Mouse (Mus musculus) forebrain, embryonic 14.5 days (tissue): ENCODE measurements at regions not wholly inside any gene's neighbourhood (a gene's known extent, or its start where the extent isn't known, plus 50 kb on each side); places are given as distances from the start of the nearest gene placed in this dataset.

ENCODE experiments used
- ATAC-seq: fragments of 200-750 bp; cut with Nextera tagmentation; 2 replicates; pipeline ENCODE4 v1.8.0; 2017; ENCODE audit warnings: mild to moderate bottlenecking, moderate library complexity
- DNase-seq: peaks from one replicate; pipeline ENCODE4 v3.0.0-alpha.2; 2015; ENCODE audit warnings: low spot score
- H3K27ac ChIP-seq: fragments of 300-500 bp; sonication (generic); 2 replicates; pipeline ENCODE4 v1.5.1; 2014; ENCODE audit warnings: low read depth, mild to moderate bottlenecking, control low read depth, low read length, moderate library complexity
- H3K27me3 ChIP-seq: fragments of 300-500 bp; sonication (generic); replicated peaks from 2 replicates; pipeline ENCODE4 v1.6.1; 2014; ENCODE audit warnings: low read length, control low read depth, mixed read lengths; ENCODE audit not compliant: control insufficient read depth, insufficient read depth
- H3K36me3 ChIP-seq: fragments of 300-500 bp; sonication (generic); 2 replicates; pipeline ENCODE4 v1.6.1; 2014; ENCODE audit warnings: low read length, control low read depth; ENCODE audit not compliant: control insufficient read depth, insufficient read depth
- H3K4me1 ChIP-seq: fragments of 300-500 bp; sonication (generic); 2 replicates; pipeline ENCODE4 v1.6.1; 2014; ENCODE audit warnings: antibody characterized with exemption, low read length, control low read depth; ENCODE audit not compliant: control insufficient read depth, insufficient read depth
- H3K4me2 ChIP-seq: fragments of 300-500 bp; sonication (generic); 2 replicates; pipeline ENCODE4 v1.6.1; 2014; ENCODE audit warnings: mild to moderate bottlenecking, control low read depth, low read length
- H3K4me3 ChIP-seq: fragments of 300-500 bp; sonication (generic); 2 replicates; pipeline ENCODE4 v1.5.1; 2014; ENCODE audit warnings: low read depth, low read length, control low read depth
- H3K9ac ChIP-seq: fragments of 300-500 bp; sonication (generic); 2 replicates; pipeline ENCODE4 v1.6.1; 2014; ENCODE audit warnings: mild to moderate bottlenecking, low read length, control low read depth, moderate library complexity
- H3K9me3 ChIP-seq: fragments of 300-500 bp; sonication (generic); replicated peaks from 2 replicates; pipeline ENCODE4 v1.6.1; 2016; ENCODE audit warnings: low read length, control low read depth, mixed read lengths; ENCODE audit not compliant: control insufficient read depth
- WGBS: fragments of 180-500 bp; shearing (Covaris S2); extraction: QIAGEN DNeasy Blood & Tissue Kit; methylation state at CpG from one replicate; pipeline ENCODE4 v1.1.7; 2014; 5-methylcytosine and 5-hydroxymethylcytosine counted together

DNA sequence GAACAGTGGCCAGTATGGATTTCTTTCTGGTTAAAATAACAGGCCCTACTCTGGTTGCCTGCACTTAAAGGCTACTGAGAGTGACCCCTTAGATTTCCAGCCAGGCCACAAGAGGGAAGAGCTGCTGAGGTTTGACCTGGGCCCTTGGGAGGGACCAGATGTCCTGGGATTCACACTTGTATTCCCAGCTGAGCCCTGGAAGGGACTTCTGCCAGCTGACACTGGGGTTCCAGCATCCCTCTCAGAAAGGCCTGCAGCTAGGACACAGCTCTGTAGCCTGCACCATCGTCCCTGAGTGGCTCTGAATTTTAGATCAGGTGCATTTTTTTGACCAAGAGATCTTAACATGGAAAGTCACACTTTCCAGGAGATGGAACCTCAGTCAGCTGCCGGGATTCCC, 482.7 kb downstream of the Rps24 start:
- Histone ChIP-seq H3K4me1 (peaks cover 10% of the 10 kb centered on the region; the same call in 1 of the 2 replicates), H3K36me3 (no peaks in the 10 kb centered on the region), H3K27me3 (no peaks in the 10 kb centered on the region), H3K4me2 (no peak overlapping the region), H3K9me3 (no peaks in the 10 kb centered on the region), H3K27ac (no peak overlapping the region), H3K9ac (no peak overlapping the region), H3K4me3 (no peak overlapping the region)
- 72% methylated on average over 2 of the region's 2 CpGs for WGBS
- DNase-seq (no peak), ATAC-seq (no peak)

DNA sequence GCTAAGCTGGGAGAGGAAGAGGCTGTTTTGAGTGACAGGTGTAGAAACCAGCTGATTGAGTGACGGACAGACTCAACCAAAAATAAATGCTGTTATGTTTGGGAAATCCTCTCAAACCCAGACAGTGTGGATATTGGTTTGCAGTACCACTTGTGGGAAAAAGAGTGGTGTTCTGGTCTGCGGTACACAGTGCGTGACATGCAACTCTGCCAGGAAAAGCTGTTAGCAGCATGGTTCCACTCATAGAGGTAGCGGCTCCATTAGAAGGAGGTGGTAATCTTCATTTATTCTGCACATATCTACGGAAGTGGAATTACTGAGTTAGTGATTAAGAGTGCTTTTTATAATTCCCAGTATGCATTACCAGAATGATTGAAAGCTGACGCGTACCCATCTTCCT, 485.4 kb downstream of the Rps24 start:
- H3K4me3 ChIP-seq = no peak overlapping the region
- H3K9me3 ChIP-seq = no peaks in the 10 kb centered on the region
- 80% methylated on average over 7 of the region's 7 CpGs for WGBS
- no peak overlapping the region for H3K4me2 ChIP-seq
- no peak overlapping the region for H3K27ac ChIP-seq
- H3K4me1 ChIP-seq = peaks cover 10% of the 10 kb centered on the region; the same call in 1 of the 2 replicates
- no peaks in the 10 kb centered on the region for H3K36me3 ChIP-seq
- H3K9ac ChIP-seq = no peak overlapping the region
- DNase-seq = no peak
- H3K27me3 ChIP-seq = no peaks in the 10 kb centered on the region
- no peak for ATAC-seq

DNA sequence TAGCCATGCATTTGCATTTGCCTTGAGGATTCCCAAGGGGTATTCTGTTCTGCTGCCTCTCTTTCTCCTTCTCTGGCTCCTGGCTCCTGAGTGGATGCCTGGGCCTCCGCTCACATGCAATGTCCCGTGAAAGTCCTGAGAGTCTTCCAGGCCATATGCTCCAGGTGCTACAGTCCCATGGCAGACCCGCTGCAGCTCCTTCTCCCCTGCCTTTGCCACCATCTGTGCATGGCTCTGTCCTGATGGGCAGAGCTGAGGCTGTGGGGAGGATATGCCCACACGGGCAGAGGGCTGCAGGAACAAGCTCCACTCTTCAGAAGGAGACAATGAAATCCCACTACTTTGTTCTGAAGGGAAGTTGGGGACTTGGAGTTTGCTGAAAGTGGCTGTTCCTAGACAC, 485.9 kb upstream of the Zmiz1 start:
- Histone ChIP-seq H3K4me2 (no peak overlapping the region), H3K27ac (peak overlapping the region; percentile 10; the same call in 1 of the 2 replicates), H3K4me3 (no peak overlapping the region), H3K9me3 (no peaks in the 10 kb centered on the region), H3K36me3 (no peaks in the 10 kb centered on the region), H3K27me3 (no peaks in the 10 kb centered on the region), H3K4me1 (peaks cover 10% of the 10 kb centered on the region; the same call in 1 of the 2 replicates), H3K9ac (no peak overlapping the region)
- 66% methylated on average over 4 of the region's 4 CpGs for WGBS
- DNase-seq = peak; percentile 33
- ATAC-seq = peak; percentile 55; the same call in 1 of the 2 replicates

DNA sequence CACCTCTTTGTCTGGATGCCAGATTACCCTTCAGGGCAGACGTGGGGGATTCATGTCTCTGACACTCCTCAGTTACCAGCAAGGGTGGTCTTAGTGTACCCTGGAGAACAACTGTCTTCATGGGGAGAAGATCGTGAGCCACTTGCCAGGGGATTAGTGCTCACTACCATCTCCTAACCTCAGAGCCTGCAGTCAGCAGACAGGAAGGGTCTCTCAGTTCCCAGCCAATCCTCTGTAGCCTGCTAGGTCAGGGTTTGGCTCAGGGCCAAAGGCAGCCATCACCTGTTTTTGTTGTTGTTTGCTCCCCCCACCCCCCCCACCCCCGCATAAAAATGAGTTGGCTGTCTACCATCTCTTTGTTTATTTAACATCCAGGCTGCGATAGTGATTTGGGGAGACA, 485.4 kb upstream of the Zmiz1 start:
- DNase-seq (no peak), ATAC-seq (no peak)
- Histone ChIP-seq H3K4me1 (peaks cover 10% of the 10 kb centered on the region; the same call in 1 of the 2 replicates), H3K4me3 (no peak overlapping the region), H3K27ac (no peak overlapping the region; the same call in 1 of the 2 replicates), H3K9me3 (no peaks in the 10 kb centered on the region), H3K36me3 (no peaks in the 10 kb centered on the region), H3K9ac (no peak overlapping the region), H3K4me2 (no peak overlapping the region), H3K27me3 (no peaks in the 10 kb centered on the region)
- WGBS = 43% methylated on average over 4 of the region's 4 CpGs

DNA sequence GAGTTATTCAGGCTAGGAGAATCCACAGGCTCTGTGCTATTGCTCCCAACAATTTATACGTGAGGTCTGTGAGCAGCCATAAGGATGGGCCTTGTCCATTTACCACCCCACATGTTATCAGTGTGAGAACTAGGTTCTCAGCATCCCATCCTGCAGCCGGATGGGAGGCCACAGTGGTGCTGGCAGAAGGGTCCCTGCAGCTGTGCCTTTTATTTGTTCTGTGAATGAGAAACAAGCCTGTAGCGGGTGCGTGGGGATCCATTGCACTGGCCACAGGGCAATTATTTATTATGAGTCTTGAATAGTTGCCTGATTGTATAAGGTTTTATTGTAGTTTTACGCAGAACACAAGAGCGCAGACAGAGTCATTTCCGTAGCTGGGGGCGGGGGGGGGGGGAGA, 476.5 kb upstream of the Zmiz1 start:
- Histone ChIP-seq H3K27ac (no peak overlapping the region), H3K4me3 (no peak overlapping the region), H3K9me3 (0 out of 2 replicates have a peak, but pooled peaks cover 3% of the 10 kb centered on the region), H3K9ac (no peak overlapping the region), H3K4me2 (no peak overlapping the region), H3K4me1 (no peaks in the 10 kb centered on the region), H3K27me3 (no peaks in the 10 kb centered on the region), H3K36me3 (no peaks in the 10 kb centered on the region)
- ATAC-seq (peak; percentile 44), DNase-seq (no peak)
- 48% methylated on average over 8 of the region's 8 CpGs for WGBS

DNA sequence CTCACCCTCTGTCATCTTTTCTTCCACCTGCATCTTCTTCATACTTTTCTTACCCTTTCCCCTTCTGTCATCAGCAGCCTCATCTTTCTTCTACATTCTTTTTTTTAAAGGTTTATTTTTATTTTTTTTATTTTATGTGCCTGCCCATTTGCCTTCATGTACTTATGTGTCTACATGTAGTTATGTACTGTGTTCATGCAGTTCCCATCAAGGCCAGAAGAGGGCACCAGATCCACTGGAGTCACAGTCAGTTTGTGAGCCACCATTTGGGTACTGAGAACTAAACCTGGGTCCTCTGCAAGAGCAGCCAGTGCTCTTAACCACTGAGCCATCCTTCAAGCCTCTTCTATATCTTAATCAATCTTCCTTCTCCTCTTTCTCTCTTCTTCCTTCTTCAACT, 475.7 kb upstream of the Zmiz1 start:
- Histone ChIP-seq H3K4me3 (no peak overlapping the region), H3K27me3 (no peaks in the 10 kb centered on the region), H3K4me2 (no peak overlapping the region), H3K27ac (no peak overlapping the region), H3K9me3 (0 out of 2 replicates have a peak, but pooled peaks cover 3% of the 10 kb centered on the region), H3K9ac (no peak overlapping the region), H3K36me3 (no peaks in the 10 kb centered on the region), H3K4me1 (no peaks in the 10 kb centered on the region)
- ATAC-seq (no peak), DNase-seq (no peak)

DNA sequence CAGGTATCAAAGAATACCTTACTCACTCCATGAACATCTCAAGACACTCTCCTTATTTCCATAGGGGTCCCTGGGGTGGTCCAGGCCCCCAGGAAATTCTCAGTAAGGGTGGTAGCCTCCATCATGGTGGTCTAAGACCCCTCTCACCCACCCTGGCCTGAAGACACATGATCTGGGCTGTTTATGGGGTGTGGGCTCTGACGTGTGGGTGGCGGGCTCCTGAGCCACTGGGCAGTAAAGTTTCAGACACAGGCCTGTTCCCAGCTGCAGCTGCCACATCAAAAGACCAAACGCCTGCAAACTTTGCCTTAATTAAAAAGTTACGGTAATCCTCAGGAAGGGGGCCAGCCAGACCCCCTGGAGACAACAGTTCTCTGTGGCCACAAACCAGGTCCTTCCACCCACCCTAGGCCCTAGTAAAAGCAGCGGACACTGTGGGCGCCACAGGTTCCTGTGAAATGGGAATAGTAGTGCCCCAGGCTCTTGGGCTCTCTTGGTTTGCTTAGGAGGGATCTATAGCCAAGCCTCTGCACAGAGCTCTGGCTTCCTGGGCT, 473.1 kb upstream of the Zmiz1 start:
- 52% methylated on average over 6 of the region's 6 CpGs for WGBS

DNA sequence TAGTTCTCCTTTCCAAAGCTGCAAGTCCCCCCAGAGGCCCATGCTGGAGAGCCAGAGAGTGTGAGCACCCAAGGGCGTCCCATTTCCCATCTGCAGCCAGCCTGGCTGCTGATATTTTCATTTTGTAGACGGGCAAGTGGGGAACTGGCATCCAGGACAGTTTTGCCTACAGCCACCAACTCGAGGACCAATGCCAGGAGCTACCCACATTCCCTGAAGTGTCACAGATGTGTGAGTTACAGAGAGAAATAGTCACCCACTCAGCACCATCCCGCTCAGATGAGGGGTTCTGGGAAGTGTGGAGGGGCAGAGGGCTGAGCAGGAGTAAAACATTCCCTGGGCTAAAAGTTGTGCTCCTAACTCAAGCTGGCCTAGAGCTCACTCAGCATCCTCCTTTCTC, 472.6 kb upstream of the Zmiz1 start:
- no peaks in the 10 kb centered on the region for H3K36me3 ChIP-seq
- H3K4me2 ChIP-seq = no peak overlapping the region
- no peak overlapping the region for H3K9ac ChIP-seq
- 0 out of 2 replicates have a peak, but pooled peaks cover 3% of the 10 kb centered on the region for H3K9me3 ChIP-seq
- no peaks in the 10 kb centered on the region for H3K4me1 ChIP-seq
- WGBS = 79% methylated on average over 4 of the region's 4 CpGs
- ATAC-seq = no peak
- no peak for DNase-seq
- no peak overlapping the region for H3K27ac ChIP-seq
- H3K4me3 ChIP-seq = no peak overlapping the region
- no peaks in the 10 kb centered on the region for H3K27me3 ChIP-seq

More for the DNA sequence above, 473.1 kb upstream of the Zmiz1 start:
- ATAC-seq (no peak), DNase-seq (no peak)
- no peak overlapping the region for H3K4me2 ChIP-seq
- H3K9ac ChIP-seq = no peak overlapping the region
- H3K9me3 ChIP-seq = 0 out of 2 replicates have a peak, but pooled peaks cover 3% of the 10 kb centered on the region
- no peaks in the 10 kb centered on the region for H3K27me3 ChIP-seq
- no peaks in the 10 kb centered on the region for H3K36me3 ChIP-seq
- no peak overlapping the region for H3K4me3 ChIP-seq
- no peak overlapping the region for H3K27ac ChIP-seq
- H3K4me1 ChIP-seq = no peaks in the 10 kb centered on the region

DNA sequence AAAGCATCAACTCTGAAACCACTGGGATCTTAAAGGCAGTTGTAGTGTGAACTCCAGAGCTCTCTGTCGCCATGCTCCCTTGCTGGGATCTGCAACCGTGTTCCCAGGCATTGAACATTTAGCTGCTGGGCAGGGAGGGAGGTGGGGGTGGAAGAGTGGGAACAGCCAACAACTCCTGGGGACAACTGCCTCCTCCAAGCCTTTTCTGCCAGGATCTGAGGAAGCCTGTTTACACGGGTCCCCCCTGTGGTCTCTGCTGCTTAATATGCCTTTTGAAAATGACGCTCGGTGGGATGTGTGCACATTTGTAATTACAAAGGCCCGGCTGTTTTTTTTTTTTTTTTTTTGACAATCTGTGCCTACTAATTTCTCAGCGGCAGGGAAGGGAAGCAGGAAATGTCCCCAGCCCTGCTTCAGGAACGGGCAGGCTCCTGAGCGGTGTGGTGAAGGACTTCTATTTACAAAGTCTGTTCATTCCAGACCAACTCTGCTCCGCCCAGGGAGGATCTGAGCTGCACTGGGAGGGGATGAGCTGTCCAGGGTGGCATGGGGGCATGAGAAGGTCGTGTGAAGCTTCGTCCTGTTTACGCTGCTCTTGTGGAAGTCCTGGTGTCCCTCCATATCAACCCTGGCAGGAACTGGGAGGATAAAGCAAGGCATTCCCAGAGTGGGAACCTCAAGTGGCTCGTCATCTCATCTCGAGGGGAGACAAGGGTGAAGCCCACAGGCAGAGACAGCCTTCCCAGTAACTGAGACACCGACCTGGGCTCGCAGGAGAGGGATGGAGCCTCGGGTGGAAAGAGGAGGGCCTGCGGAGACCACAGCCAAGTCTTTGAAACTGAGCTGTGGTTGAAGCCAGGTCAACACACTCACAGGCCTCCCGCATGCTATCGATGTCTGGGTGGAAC, 465.0 kb upstream of the Zmiz1 start:
- no peaks in the 10 kb centered on the region for H3K27me3 ChIP-seq
- DNase-seq (peak; percentile 86), ATAC-seq (peak; percentile 59)
- H3K36me3 ChIP-seq = no peaks in the 10 kb centered on the region
- H3K4me3 ChIP-seq = no peak overlapping the region
- H3K9me3 ChIP-seq = no peaks in the 10 kb centered on the region; the same call in 1 of the 2 replicates
- H3K27ac ChIP-seq = peak overlapping the region; percentile 76
- H3K4me2 ChIP-seq = peak overlapping the region; percentile 12; the same call in 1 of the 2 replicates
- H3K9ac ChIP-seq = peak overlapping the region; percentile 29; the same call in 1 of the 2 replicates
- H3K4me1 ChIP-seq = peaks cover 34% of the 10 kb centered on the region
- 30% methylated on average over 21 of the region's 21 CpGs for WGBS
